ENCODE assay signal across 47 mouse cellular contexts in genomic region chr12:70164741-70165140, GRCm38 (mm10). TPM values are rescaled to one million over a fixed set of nuclear protein-coding genes. Genes with fewer than 3 reads are reported as not detected.
"Had no signal": no experiment of that assay in that cellular context is flagged by ENCODE, and none has a peak within 500 bp of the region (broad histone marks: within the 10 kb centered on the region; RNA-seq: fewer than 3 reads in every experiment).

No protein-coding gene starts in this region.

- H3K9ac ChIP-seq: heart, embryonic 12.5 days; heart, embryonic 13.5 days; heart, embryonic 15.5 days; hindbrain, embryonic 12.5 days; hindbrain, embryonic 13.5 days; hindbrain, embryonic 14.5 days; hindbrain, embryonic 15.5 days; intestine, embryonic 15.5 days; kidney, embryonic 15.5 days had no signal

- H3K27ac ChIP-seq: heart, embryonic 10.5 days; heart, embryonic 13.5 days; heart, embryonic 15.5 days; hindbrain, embryonic 10.5 days; hindbrain, embryonic 12.5 days; hindbrain, embryonic 13.5 days; hindbrain, embryonic 14.5 days; hindbrain, embryonic 15.5 days; hindbrain, postnatal 0 days; intestine, embryonic 15.5 days; kidney, embryonic 15.5 days; kidney, postnatal 0 days; layer of hippocampus, adult 2 months had no signal

- H3K27me3 ChIP-seq: heart, embryonic 12.5 days; heart, embryonic 13.5 days; heart, embryonic 15.5 days; hindbrain, embryonic 12.5 days; hindbrain, embryonic 13.5 days; hindbrain, embryonic 15.5 days; intestine, embryonic 15.5 days; kidney, embryonic 15.5 days had no signal

- DNase-seq: heart, postnatal 14 days; heart, postnatal 36 days; heart, postnatal 4 days; kidney, adult 11 months; kidney, adult 18-20 months; kidney, adult 2 months; kidney, adult 8-10 months; kidney, adult 9 months; kidney, postnatal 10 days; kidney, postnatal 14 days; kidney, postnatal 25 days; kidney, postnatal 36 days; kidney, postnatal 4 days; layer of hippocampus, adult 9-11 months; layer of hippocampus, postnatal 36 days had no signal

- H3K4me1 ChIP-seq: heart, embryonic 12.5 days; heart, embryonic 13.5 days; heart, embryonic 15.5 days; hindbrain, embryonic 12.5 days; hindbrain, embryonic 13.5 days; hindbrain, embryonic 15.5 days; intestine, embryonic 15.5 days; kidney, embryonic 15.5 days had no signal

- H3K4me2 ChIP-seq: heart, embryonic 11.5 days; heart, embryonic 12.5 days; heart, embryonic 13.5 days; heart, embryonic 15.5 days; hindbrain, embryonic 12.5 days; hindbrain, embryonic 13.5 days; hindbrain, embryonic 14.5 days; hindbrain, embryonic 15.5 days; intestine, embryonic 15.5 days; kidney, embryonic 15.5 days had no signal

- H3K4me3 ChIP-seq: heart, embryonic 10.5 days; heart, embryonic 12.5 days; heart, embryonic 13.5 days; heart, embryonic 15.5 days; hindbrain, embryonic 10.5 days; hindbrain, embryonic 12.5 days; hindbrain, embryonic 13.5 days; hindbrain, embryonic 15.5 days; intestine, embryonic 15.5 days; kidney, embryonic 15.5 days; layer of hippocampus, adult 2 months had no signal

- ATAC-seq: hindbrain, embryonic 16.5 days; hindbrain, postnatal 0 days; inflammation-experienced regulatory T-cells, adult 6 months; intestine, embryonic 15.5 days; intestine, embryonic 16.5 days; intestine, postnatal 0 days had no signal

- H3K36me3 ChIP-seq: heart, embryonic 10.5 days; heart, embryonic 12.5 days; heart, embryonic 13.5 days; heart, embryonic 15.5 days; hindbrain, embryonic 10.5 days; hindbrain, embryonic 12.5 days; hindbrain, embryonic 13.5 days; hindbrain, embryonic 15.5 days; intestine, embryonic 15.5 days; kidney, embryonic 15.5 days had no signal

- H3K9me3 ChIP-seq: heart, embryonic 10.5 days; heart, embryonic 12.5 days; heart, embryonic 13.5 days; heart, embryonic 15.5 days; hindbrain, embryonic 10.5 days; hindbrain, embryonic 12.5 days; hindbrain, embryonic 13.5 days; hindbrain, embryonic 15.5 days; intestine, embryonic 15.5 days; kidney, embryonic 15.5 days had no signal

RNA-seq across cellular contexts. Expression of gene Abhd12b, which starts 10.8 kb away (rescaled TPM):
- total RNA-seq: heart, adult 8-10 months; heart, postnatal 14 days; heart, postnatal 25 days; heart, postnatal 36 days; heart, postnatal 4 days; hematopoietic stem cell, adult 5-6 weeks; hindbrain, postnatal 0 days; layer of hippocampus, adult 18-20 months; layer of hippocampus, adult 2 months; layer of hippocampus, adult 8-10 months; layer of hippocampus, postnatal 14 days; layer of hippocampus, postnatal 25 days had no signal
- polyA plus RNA-seq: heart, embryonic 10.5 days; heart, embryonic 11.5 days; heart, embryonic 12.5 days; heart, embryonic 13.5 days; heart, embryonic 14.5 days; heart, embryonic 16.5 days; heart, postnatal 0 days; hindbrain, embryonic 10.5 days; hindbrain, embryonic 11.5 days; hindbrain, embryonic 12.5 days; hindbrain, embryonic 15.5 days; hindbrain, postnatal 0 days; intestine, postnatal 0 days; kidney, adult 2 months; kidney, embryonic 14.5 days; kidney, embryonic 15.5 days; kidney, postnatal 0 days; large intestine, adult 2 months had no signal
